Mouse (Mus musculus) G1E (cell line): Measurements from ENCODE around the gene Acss2. TPM values are rescaled to one million over a fixed set of nuclear protein-coding genes. Genes with fewer than 3 reads are reported as not detected.

Source experiments
- ATAC-seq: 2 replicates; pipeline ENCODE4 v1.8.0; 2016; ENCODE audit warnings: mild to moderate bottlenecking; ENCODE audit not compliant: insufficient number of reproducible peaks, poor library complexity, low FRiP score, severe bottlenecking; ENCODE audit errors: extremely low read depth
- DNase-seq: peaks from one replicate; pipeline ENCODE4 v3.0.0; 2012; ENCODE audit warnings: low spot score
- H3K27me3 ChIP-seq: 2 replicates; pipeline ENCODE4 v1.6.1; 2012; ENCODE audit warnings: mild to moderate bottlenecking, low read length, inconsistent platforms; ENCODE audit not compliant: insufficient read depth
- H3K36me3 ChIP-seq: replicated peaks from 2 replicates; pipeline ENCODE3; 2012; ENCODE audit warnings: mild to moderate bottlenecking, inconsistent platforms
- H3K4me1 ChIP-seq: 2 replicates; pipeline ENCODE4 v1.6.1; 2012; ENCODE audit warnings: low read depth, low read length, inconsistent platforms, mixed read lengths; ENCODE audit not compliant: insufficient read depth
- H3K4me3 ChIP-seq: 2 replicates; pipeline ENCODE4 v1.5.1; 2012; ENCODE audit warnings: low read depth, mild to moderate bottlenecking, inconsistent platforms, low read length, moderate library complexity, mixed read lengths
- H3K9me3 ChIP-seq: replicated peaks from 2 replicates; pipeline ENCODE4 v1.6.1; 2012; ENCODE audit warnings: inconsistent platforms
- CTCF ChIP-seq: IDR thresholded peaks from 2 replicates; pipeline ENCODE4 v1.5.1; 2012; ENCODE audit warnings: low read depth, low read length, inconsistent platforms, mixed read lengths
- GATA1 ChIP-seq: IDR thresholded peaks from 2 replicates; pipeline ENCODE4 v1.6.1; 2012; ENCODE audit warnings: borderline replicate concordance, low read length, inconsistent platforms, mixed read lengths
- GATA2 ChIP-seq: IDR thresholded peaks from 2 replicates; pipeline ENCODE4 v1.6.1; 2012; ENCODE audit warnings: low read depth, low read length, inconsistent platforms, borderline replicate concordance
- POLR2AphosphoS5 ChIP-seq: IDR thresholded peaks from 2 replicates; pipeline ENCODE4 v1.6.1; 2012; ENCODE audit warnings: low read depth, low read length, inconsistent platforms; ENCODE audit not compliant: insufficient replicate concordance
- TAL1 ChIP-seq: conservative IDR thresholded peaks from 2 replicates; pipeline ENCODE4 v1.6.1; 2012; ENCODE audit warnings: low read depth, low read length, inconsistent platforms, mixed read lengths
- polyA plus RNA-seq: library from polyadenylated mRNA; stranded (reverse); fragments of >175 nt; gene quantifications from 2 replicates; pipeline ENCODE4 v1.2.3, GENCODE M21; 2012
- total RNA-seq, 2 experiments: library from RNA; stranded (forward) in 1 of 2; stranded (reverse) in 1 of 2; fragments of 200-1000 nt in 1 of 2; fragments of >200 nt in 1 of 2; fragmentation: Nextera tagmentation in 1 of 2; gene quantifications; 2 replicates each; pipeline ENCODE4 v1.2.3; 2014 to 2017

The Acss2 gene
- total and polyA plus RNA-seq, 3 experiments = 42.0 to 69.8 (median 66.9) TPM

- TF ChIP-seq CTCF (no peak), GATA2 (no peak), POLR2AphosphoS5 (no peak), GATA1 (no peak), TAL1 (no peak)
- peaks cover 81% of the 10 kb centered on the region for H3K36me3 ChIP-seq
- DNase-seq = no peak
- no peak for ATAC-seq
- peaks cover 28% of the 10 kb centered on the region for H3K4me1 ChIP-seq
- no peaks in the 10 kb centered on the region for H3K27me3 ChIP-seq
- H3K9me3 ChIP-seq = no peaks in the 10 kb centered on the region
- no peak overlapping the region for H3K4me3 ChIP-seq
These were observed 56.2 kb downstream of the Acss2 start for GRCm38 (mm10) chr2:155573996-155574395.

DNA sequence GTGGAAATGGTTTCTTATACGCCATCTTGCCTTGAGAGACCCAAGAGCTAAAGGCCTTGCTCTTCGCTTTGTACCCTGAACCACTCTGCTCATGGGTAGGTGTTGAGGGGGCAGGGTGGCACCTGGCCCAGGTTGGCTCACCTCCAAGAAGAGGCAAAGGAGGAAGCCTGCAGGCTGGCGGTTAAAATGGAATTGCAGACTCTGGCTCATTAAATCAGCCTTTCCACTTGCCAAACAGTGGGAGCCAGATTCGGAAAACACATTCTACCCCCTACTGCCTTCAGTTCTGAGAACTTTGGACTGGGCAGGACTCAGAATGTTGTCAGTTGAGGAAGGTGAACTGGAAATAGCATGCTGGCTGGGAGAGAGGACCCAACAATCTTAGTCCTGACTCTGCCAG, 57.0 kb downstream of the Acss2 start:
- TF ChIP-seq CTCF (no peak), POLR2AphosphoS5 (no peak), TAL1 (no peak), GATA1 (no peak), GATA2 (no peak)
- DNase-seq = no peak
- ATAC-seq = no peak
- no peak overlapping the region for H3K4me3 ChIP-seq
- H3K27me3 ChIP-seq = no peaks in the 10 kb centered on the region
- H3K4me1 ChIP-seq = peaks cover 21% of the 10 kb centered on the region
- H3K9me3 ChIP-seq = no peaks in the 10 kb centered on the region
- H3K36me3 ChIP-seq = peaks cover 80% of the 10 kb centered on the region

GRCm38 (mm10) chr2:155576656-155577055, 58.9 kb downstream of the Acss2 start:
- no peak for DNase-seq
- Histone ChIP-seq H3K9me3 (no peaks in the 10 kb centered on the region), H3K36me3 (peaks cover 82% of the 10 kb centered on the region), H3K4me1 (peaks cover 8% of the 10 kb centered on the region), H3K27me3 (no peaks in the 10 kb centered on the region), H3K4me3 (no peak overlapping the region)
- no peak for TF ChIP-seq POLR2AphosphoS5
- no peak for TF ChIP-seq CTCF
- no peak for TF ChIP-seq GATA2
- no peak for TF ChIP-seq TAL1
- TF ChIP-seq GATA1 = no peak
- no peak for ATAC-seq

DNA sequence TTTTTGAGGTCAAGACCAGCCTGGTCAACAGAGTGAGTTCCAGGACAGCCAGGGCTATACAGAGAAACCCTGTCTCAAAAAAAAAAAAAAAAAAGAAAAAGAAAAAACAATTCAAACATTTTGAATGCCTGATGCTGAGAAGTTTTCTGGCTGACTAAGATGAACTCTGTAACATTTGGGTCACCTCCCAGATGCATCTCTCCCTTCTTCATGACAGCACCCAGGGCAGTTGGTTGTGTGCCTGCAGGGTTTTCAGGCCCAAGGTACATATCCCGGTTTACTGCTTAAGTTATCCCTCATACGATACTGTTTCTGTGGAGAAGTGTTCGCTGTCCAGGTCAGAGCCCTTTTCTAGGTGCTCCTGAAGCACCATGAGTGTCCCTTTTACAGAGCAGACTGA, 62.6 kb downstream of the Acss2 start:
- no peak for TF ChIP-seq POLR2AphosphoS5
- no peak for TF ChIP-seq GATA2
- no peak for TF ChIP-seq TAL1
- no peak for TF ChIP-seq CTCF
- no peak for TF ChIP-seq GATA1
- H3K36me3 ChIP-seq = peaks cover 70% of the 10 kb centered on the region
- H3K4me1 ChIP-seq = peaks cover 22% of the 10 kb centered on the region

DNA sequence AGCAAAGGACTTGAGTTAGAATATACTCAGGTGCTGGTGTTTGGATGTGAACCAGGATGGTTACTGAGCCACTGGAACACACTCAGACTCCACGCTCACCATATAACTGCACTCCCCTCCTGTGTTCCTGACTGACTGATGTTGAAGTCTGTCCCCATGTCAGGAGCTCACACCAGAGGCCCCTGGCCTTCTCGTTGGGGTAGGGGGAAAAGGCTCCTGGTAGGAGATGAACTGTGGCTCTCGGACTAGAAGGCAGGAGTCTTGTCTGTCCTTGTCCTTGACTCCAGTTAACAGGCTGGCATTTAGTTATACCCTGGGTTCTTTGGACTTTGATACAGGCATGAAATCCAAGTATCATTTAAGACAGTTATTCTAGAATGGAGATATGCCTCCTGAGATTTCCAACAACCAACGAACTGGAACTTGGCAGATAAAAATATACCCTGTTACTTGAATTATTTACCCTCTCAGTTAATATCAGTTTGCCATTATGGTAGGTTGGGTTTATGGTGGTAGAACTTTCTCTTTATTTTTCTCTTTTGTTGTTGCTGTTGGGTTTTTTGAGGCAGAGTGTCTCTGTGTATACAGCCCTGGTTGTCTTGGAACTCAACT, 64.7 kb downstream of the Acss2 start:
- Histone ChIP-seq H3K4me1 (peaks cover 31% of the 10 kb centered on the region), H3K36me3 (peaks cover 68% of the 10 kb centered on the region), H3K27me3 (no peaks in the 10 kb centered on the region), H3K4me3 (no peak overlapping the region), H3K9me3 (no peaks in the 10 kb centered on the region)
- DNase-seq = no peak
- ATAC-seq = no peak
- TF ChIP-seq GATA1 (no peak), POLR2AphosphoS5 (no peak), CTCF (no peak), GATA2 (no peak), TAL1 (no peak)

More for the DNA sequence above, 62.6 kb downstream of the Acss2 start:
- no peak for ATAC-seq
- Histone ChIP-seq H3K9me3 (no peaks in the 10 kb centered on the region), H3K27me3 (no peaks in the 10 kb centered on the region), H3K4me3 (no peak overlapping the region)
- no peak for DNase-seq

DNA sequence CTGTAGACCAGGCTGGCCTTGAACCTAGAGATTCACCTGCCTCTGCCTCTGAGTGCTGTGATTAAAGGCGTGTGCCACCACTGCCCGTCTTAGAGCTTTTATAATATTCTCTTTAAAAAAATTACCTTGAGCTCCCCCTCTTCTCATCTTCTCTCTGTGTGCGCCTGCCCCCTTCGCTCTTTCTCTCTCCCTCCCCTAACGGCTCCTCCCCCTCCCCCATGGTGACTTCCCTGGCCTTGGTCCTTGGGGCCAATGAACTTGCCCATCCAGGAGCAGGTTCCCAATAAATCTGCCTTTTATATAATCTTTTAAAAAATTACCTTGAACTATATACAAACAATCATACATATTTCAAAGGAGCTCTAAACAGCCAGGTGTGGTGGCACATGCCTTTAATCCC, 65.2 kb downstream of the Acss2 start:
- TF ChIP-seq GATA1 (no peak), CTCF (no peak), TAL1 (no peak), GATA2 (no peak), POLR2AphosphoS5 (no peak)
- H3K9me3 ChIP-seq = no peaks in the 10 kb centered on the region
- H3K4me1 ChIP-seq = peaks cover 33% of the 10 kb centered on the region
- no peaks in the 10 kb centered on the region for H3K27me3 ChIP-seq
- no peak for DNase-seq
- H3K4me3 ChIP-seq = no peak overlapping the region
- H3K36me3 ChIP-seq = peaks cover 65% of the 10 kb centered on the region
- ATAC-seq = no peak
